Comparison of ENCODE assay signal across 8 mouse cellular contexts in the genomic region with DNA sequence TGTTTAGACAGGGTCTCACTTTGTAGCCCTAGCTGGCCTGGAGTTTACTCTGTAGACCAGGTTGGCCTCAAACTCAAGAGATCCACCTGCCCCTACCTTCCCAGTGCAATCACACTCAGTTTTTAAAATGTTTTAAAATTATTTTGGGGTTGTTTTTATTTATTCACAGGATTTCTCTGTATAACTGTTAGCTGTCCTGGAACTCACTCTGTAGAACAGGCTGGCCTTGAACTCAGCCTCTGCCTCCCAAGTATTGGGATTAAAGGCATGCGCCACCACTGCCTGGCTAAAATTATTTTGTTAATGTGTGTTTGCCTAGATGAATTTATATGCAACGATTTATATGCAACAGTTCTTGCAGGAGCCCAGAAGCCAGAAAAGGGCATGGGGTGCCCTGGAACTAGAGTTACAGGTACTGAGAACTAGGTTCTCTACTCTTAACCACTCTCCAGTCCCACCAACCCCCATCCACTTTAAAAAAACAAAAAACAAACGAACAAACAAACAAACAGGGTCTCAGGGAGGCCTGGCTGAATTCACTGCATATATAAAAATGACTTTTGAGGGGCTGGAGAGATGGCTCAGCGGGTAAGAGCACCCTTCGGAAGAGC. TPM values are rescaled to one million over a fixed set of nuclear protein-coding genes. Genes with fewer than 3 reads are reported as not detected.
DNase-seq lines count a peak whose midpoint lies in the region; ATAC-seq and TF ChIP-seq lines count a peak whose summit lies in the region.

No protein-coding gene starts in this region.

- peaks cover 16% of the 10 kb centered on the region for H3K36me3 ChIP-seq in heart, embryonic 10.5 days
- peaks cover 5% of the 10 kb centered on the region for H3K36me3 ChIP-seq in heart, adult 2 months (ENCODE audit: control insufficient read depth, insufficient read depth, low read length)
- H3K36me3 ChIP-seq in heart, postnatal 0 days (replicated peaks; ENCODE audit: control insufficient read depth, insufficient read depth, low read length): peaks cover 13% of the 10 kb centered on the region
- H3K36me3 ChIP-seq in midbrain, embryonic 10.5 days: peaks cover 23% of the 10 kb centered on the region

- H3K4me3 ChIP-seq in heart, embryonic 10.5 days: no peak overlapping the region
- no peak overlapping the region for H3K4me3 ChIP-seq in heart, adult 2 months
- no peak overlapping the region for H3K4me3 ChIP-seq in heart, postnatal 0 days (ENCODE audit: low read depth, low read length)
- H3K4me3 ChIP-seq in midbrain, embryonic 10.5 days: peak overlapping the region; percentile 9; the same call in 1 of the 2 replicates

- no peak for ATAC-seq in heart, postnatal 0 days (ENCODE audit: insufficient read depth, low read depth)

- no peak overlapping the region for H3K9ac ChIP-seq in heart, adult 2 months (ENCODE audit: low read depth, low read length)
- no peak overlapping the region for H3K9ac ChIP-seq in heart, postnatal 0 days (replicated peaks; ENCODE audit: low read depth, low read length)

- peak overlapping the region; percentile 56; the same call in 1 of the 2 replicates for H3K4me2 ChIP-seq in heart, postnatal 0 days (ENCODE audit: low read depth, low read length)

- DNase-seq in heart, embryonic 10.5 days (ENCODE audit: low spot score): peak; percentile 72
- DNase-seq in heart, adult 2 months: no peak
- DNase-seq in ES-CJ7 (ENCODE audit: low read depth, low spot score): peak; percentile 31
- peak; percentile 10 for DNase-seq in heart, postnatal 0 days (ENCODE audit: low spot score)
- peak; percentile 36 for DNase-seq in midbrain, embryonic 10.5 days (ENCODE audit: low spot score)
- DNase-seq in ovary, postnatal 10 days (ENCODE audit: low spot score): no peak
- DNase-seq in right cerebral cortex, postnatal 36 days (ENCODE audit: low spot score in 2 of 2): no peak
- DNase-seq in spleen, postnatal 14 days (ENCODE audit: low spot score in 2 of 2): no peak

- no peak for TF ChIP-seq EP300 in heart, adult 2 months (IDR thresholded peaks at IDR 0.05; ENCODE audit: insufficient read depth, low read depth, low read length)
- TF ChIP-seq EP300 in heart, postnatal 0 days (IDR thresholded peaks at IDR 0.05; ENCODE audit: low read depth): no peak; the same call in 1 of the 2 replicates

- H3K4me1 ChIP-seq in heart, embryonic 10.5 days: peaks cover 2% of the 10 kb centered on the region
- H3K4me1 ChIP-seq in heart, adult 2 months (ENCODE audit: control insufficient read depth, insufficient read depth, low read length): peaks cover 5% of the 10 kb centered on the region
- no peaks in the 10 kb centered on the region; the same call in 1 of the 2 replicates for H3K4me1 ChIP-seq in heart, postnatal 0 days (ENCODE audit: control insufficient read depth, insufficient read depth)
- peaks cover 22% of the 10 kb centered on the region for H3K4me1 ChIP-seq in midbrain, embryonic 10.5 days

- no peaks in the 10 kb centered on the region for H3K27me3 ChIP-seq in heart, embryonic 10.5 days (ENCODE audit: insufficient read depth, poor library complexity, severe bottlenecking)
- H3K27me3 ChIP-seq in heart, adult 2 months (ENCODE audit: control insufficient read depth, insufficient read depth, low read length): no peaks in the 10 kb centered on the region
- no peaks in the 10 kb centered on the region for H3K27me3 ChIP-seq in heart, postnatal 0 days (ENCODE audit: control insufficient read depth, insufficient read depth, low read length)
- no peaks in the 10 kb centered on the region for H3K27me3 ChIP-seq in midbrain, embryonic 10.5 days (ENCODE audit: low read depth, poor library complexity, severe bottlenecking)

- intact Hi-C loops in heart, adult 2 months (cut with DNase I): no loop called here

- WGBS in heart, embryonic 10.5 days: 58% methylated on average over 5 of the region's 5 CpGs
- 47% methylated on average over 5 of the region's 5 CpGs for WGBS in heart, adult 2 months
- WGBS in heart, postnatal 0 days: 45% methylated on average over 5 of the region's 5 CpGs
- WGBS in midbrain, embryonic 10.5 days: 67% methylated on average over 5 of the region's 5 CpGs

- no peak for TF ChIP-seq CTCF in heart, adult 2 months (IDR thresholded peaks at IDR 0.05)
- TF ChIP-seq CTCF in heart, postnatal 0 days (IDR thresholded peaks at IDR 0.05; ENCODE audit: low read depth): no peak

- no peaks in the 10 kb centered on the region for H3K9me3 ChIP-seq in heart, embryonic 10.5 days
- H3K9me3 ChIP-seq in heart, postnatal 0 days (replicated peaks; ENCODE audit: control insufficient read depth, low read length): no peaks in the 10 kb centered on the region
- H3K9me3 ChIP-seq in midbrain, embryonic 10.5 days (replicated peaks): no peaks in the 10 kb centered on the region

- H3K79me2 ChIP-seq in heart, adult 2 months (replicated peaks; ENCODE audit: control insufficient read depth, insufficient read depth, low read length): peaks cover 3% of the 10 kb centered on the region

- TF ChIP-seq POLR2A in heart, adult 2 months (IDR thresholded peaks at IDR 0.05; ENCODE audit: insufficient read depth, low read depth, low read length): no peak

- H3K27ac ChIP-seq in heart, embryonic 10.5 days: peak overlapping the region; percentile 2; the same call in 1 of the 2 replicates
- H3K27ac ChIP-seq in heart, adult 2 months: no peak overlapping the region
- peak overlapping the region; percentile 65 for H3K27ac ChIP-seq in heart, postnatal 0 days (ENCODE audit: low read depth)
- no peak overlapping the region for H3K27ac ChIP-seq in midbrain, embryonic 10.5 days (replicated peaks)

RNA-seq across cellular contexts. Expression of a gene that starts 3.9 kb away (rescaled TPM):
- polyA plus RNA-seq in heart, embryonic 10.5 days (2016; fragmentation: Nextera tagmentation; extraction: Ambion mirVana): 1,513 and 2,033 TPM in 2 replicates
- 100 to 1,000 TPM; 222 to 321 TPM for total RNA-seq in heart, adult 2 months (2021)
- polyA plus RNA-seq in heart, adult 2 months (2012; rRNA removed): 510 and 694 TPM in 2 replicates
- total RNA-seq in heart, postnatal 0 days (2014; rRNA removed; ENCODE audit: low replicate concordance): 700 and 751 TPM in 2 replicates
- 639 and 714 TPM in 2 replicates for polyA plus RNA-seq in heart, postnatal 0 days (2015; fragmentation: Nextera tagmentation; extraction: Ambion mirVana)
- 2,836 and 2,964 TPM in 2 replicates for polyA plus RNA-seq in midbrain, embryonic 10.5 days (2016; fragmentation: Nextera tagmentation; extraction: Ambion mirVana)

RNA-seq across cellular contexts. Expression of a gene that starts 16.9 kb away (rescaled TPM):
- 0.25 and 0.49 TPM in 2 replicates for polyA plus RNA-seq in heart, embryonic 10.5 days (2016; fragmentation: Nextera tagmentation; extraction: Ambion mirVana)
- not detected for total RNA-seq in heart, adult 2 months (2021)
- 0.15 and 0.21 TPM in 2 replicates for polyA plus RNA-seq in heart, adult 2 months (2012; rRNA removed)
- not detected in 2 replicates for total RNA-seq in heart, postnatal 0 days (2014; rRNA removed; ENCODE audit: low replicate concordance)
- 0.65 and 0.68 TPM in 2 replicates for polyA plus RNA-seq in heart, postnatal 0 days (2015; fragmentation: Nextera tagmentation; extraction: Ambion mirVana)
- polyA plus RNA-seq in midbrain, embryonic 10.5 days (2016; fragmentation: Nextera tagmentation; extraction: Ambion mirVana): 0.61 and 0.62 TPM in 2 replicates

RNA-seq across cellular contexts. Expression of a gene that starts 34.1 kb away (rescaled TPM):
- 32.5 and 35.9 TPM in 2 replicates for polyA plus RNA-seq in heart, embryonic 10.5 days (2016; fragmentation: Nextera tagmentation; extraction: Ambion mirVana)
- total RNA-seq in heart, adult 2 months (2021): 10 to 100 TPM; 13.0 to 13.4 TPM
- 25.8 and 27.3 TPM in 2 replicates for polyA plus RNA-seq in heart, adult 2 months (2012; rRNA removed)
- total RNA-seq in heart, postnatal 0 days (2014; rRNA removed; ENCODE audit: low replicate concordance): 46.7 and 70.5 TPM in 2 replicates
- polyA plus RNA-seq in heart, postnatal 0 days (2015; fragmentation: Nextera tagmentation; extraction: Ambion mirVana): 22.3 and 28.6 TPM in 2 replicates
- 34.5 and 41.8 TPM in 2 replicates for polyA plus RNA-seq in midbrain, embryonic 10.5 days (2016; fragmentation: Nextera tagmentation; extraction: Ambion mirVana)

Comparison
In these comparisons a context has a peak if more than half of its experiments do, and no peak if none do; other contexts are left out.
1. DNase-seq: peak in heart, embryonic 10.5 days (single experiment), ES-CJ7 (single experiment), heart, postnatal 0 days (single experiment) and midbrain, embryonic 10.5 days (single experiment); none in heart, adult 2 months (0 of 2), ovary, postnatal 10 days (single experiment), right cerebral cortex, postnatal 36 days (0 of 2) and spleen, postnatal 14 days (0 of 2).
2. H3K27ac ChIP-seq: peak in heart, embryonic 10.5 days (single experiment) and heart, postnatal 0 days (single experiment); none in heart, adult 2 months (single experiment) and midbrain, embryonic 10.5 days (single experiment).